Mouse (Mus musculus) lung, embryonic 16.5 days (tissue): ENCODE data around the gene Rab5b. TPM values are rescaled to one million over a fixed set of nuclear protein-coding genes. Genes with fewer than 3 reads are reported as not detected.
A peak's percentile ranks its signal among the peaks of the same experiment; 100 is the strongest.

ENCODE experiments used
- ATAC-seq: fragments of 200-750 bp; cut with Nextera tagmentation; 2 replicates; pipeline ENCODE4 v1.8.0; 2017; ENCODE audit warnings: low read depth, mild to moderate bottlenecking, moderate library complexity
- H3K27ac ChIP-seq: fragments of 300-500 bp; sonication (generic); 2 replicates; pipeline ENCODE4 v1.5.1; 2014; ENCODE audit warnings: mild to moderate bottlenecking, control low read depth, low read length
- H3K27me3 ChIP-seq: fragments of 300-500 bp; sonication (generic); 2 replicates; pipeline ENCODE4 v1.6.1; 2014; ENCODE audit warnings: low read depth, low read length, mixed read lengths; ENCODE audit not compliant: control insufficient read depth, insufficient read depth
- H3K36me3 ChIP-seq: fragments of 300-500 bp; sonication (generic); 2 replicates; pipeline ENCODE4 v1.6.1; 2014; ENCODE audit warnings: low read length; ENCODE audit not compliant: control insufficient read depth, insufficient read depth
- H3K4me1 ChIP-seq: fragments of 300-500 bp; sonication (generic); replicated peaks from 2 replicates; pipeline ENCODE4 v1.6.1; 2014; ENCODE audit warnings: low read length, mixed read lengths; ENCODE audit not compliant: control insufficient read depth, insufficient read depth
- H3K4me2 ChIP-seq: fragments of 300-500 bp; sonication (generic); 2 replicates; pipeline ENCODE4 v1.6.1; 2014; ENCODE audit warnings: low read depth, low read length, control low read depth
- H3K4me3 ChIP-seq: fragments of 300-500 bp; sonication (generic); 2 replicates; pipeline ENCODE4 v1.5.1; 2014; ENCODE audit warnings: mild to moderate bottlenecking, low read length, control low read depth
- H3K9ac ChIP-seq: fragments of 300-500 bp; sonication (generic); 2 replicates; pipeline ENCODE4 v1.6.1; 2014; ENCODE audit warnings: low read length, control low read depth
- H3K9me3 ChIP-seq: fragments of 300-500 bp; sonication (generic); 2 replicates; pipeline ENCODE4 v1.6.1; 2016; ENCODE audit warnings: low read length; ENCODE audit not compliant: control insufficient read depth
- WGBS: fragments of 180-500 bp; shearing (Covaris S2); extraction: QIAGEN DNeasy Blood & Tissue Kit; methylation state at CpG from one replicate; pipeline ENCODE4 v1.1.7; 2014; 5-methylcytosine and 5-hydroxymethylcytosine counted together
- polyA plus RNA-seq: library from polyadenylated mRNA; unstranded; fragments of >200 nt; fragmentation: Nextera tagmentation; extraction: Ambion mirVana; gene quantifications from 2 replicates; pipeline ENCODE4 v1.2.1, GENCODE M21; 2015

The Rab5b gene
- polyA plus RNA-seq, 1 experiment from 2014 or later = 87.9 TPM

DNA sequence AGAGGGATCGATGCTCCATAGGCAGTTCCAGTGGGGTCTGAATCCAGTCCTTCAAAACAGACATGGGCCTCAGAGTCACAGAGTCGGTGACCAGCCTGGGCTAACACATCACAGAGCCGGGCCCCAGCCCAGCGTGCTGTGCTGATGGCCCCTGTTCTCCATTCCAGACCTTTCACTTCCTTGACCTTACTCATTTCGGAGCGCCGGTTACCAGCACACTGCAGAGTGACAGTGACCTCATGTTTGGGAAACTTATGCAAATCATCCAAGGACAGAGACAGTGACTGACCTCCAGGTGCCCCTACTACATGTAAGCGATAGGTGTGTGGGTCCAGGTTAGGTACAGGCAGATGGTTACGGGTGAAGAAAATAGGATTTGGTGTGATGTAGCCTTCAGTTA is 24.9 kb downstream of the Rab5b start:
- H3K4me1 ChIP-seq = peaks cover 10% of the 10 kb centered on the region; the same call in 1 of the 2 replicates
- no peaks in the 10 kb centered on the region for H3K36me3 ChIP-seq
- WGBS = 91% methylated on average over 9 of the region's 9 CpGs
- no peak overlapping the region for H3K4me3 ChIP-seq
- no peak overlapping the region for H3K27ac ChIP-seq
- H3K27me3 ChIP-seq = no peaks in the 10 kb centered on the region
- H3K4me2 ChIP-seq = no peak overlapping the region
- no peak overlapping the region for H3K9ac ChIP-seq
- H3K9me3 ChIP-seq = no peaks in the 10 kb centered on the region
- ATAC-seq = no peak

- WGBS = 1% methylated on average over 40 of the region's 42 CpGs
- Histone ChIP-seq H3K4me2 (peak overlapping the region; percentile 73), H3K4me3 (peak overlapping the region; percentile 73), H3K9me3 (no peaks in the 10 kb centered on the region), H3K4me1 (peaks cover 7% of the 10 kb centered on the region; the same call in 1 of the 2 replicates), H3K36me3 (no peaks in the 10 kb centered on the region), H3K27me3 (no peaks in the 10 kb centered on the region), H3K27ac (peak overlapping the region; percentile 60), H3K9ac (peak overlapping the region; percentile 76)
- peak; percentile 67 for ATAC-seq
Measured at GRCm38 (mm10) chr10:128668790-128669672, 27.0 kb downstream of the Rab5b start.

GRCm38 (mm10) chr10:128665806-128666205 is 30.3 kb downstream of the Rab5b start:
- no peaks in the 10 kb centered on the region for H3K27me3 ChIP-seq
- H3K9ac ChIP-seq = no peak overlapping the region
- WGBS = 92% methylated on average over 2 of the region's 2 CpGs
- no peaks in the 10 kb centered on the region for H3K36me3 ChIP-seq
- no peak overlapping the region for H3K4me3 ChIP-seq
- no peak overlapping the region for H3K4me2 ChIP-seq
- no peaks in the 10 kb centered on the region for H3K4me1 ChIP-seq
- no peak for ATAC-seq
- no peak overlapping the region for H3K27ac ChIP-seq
- no peaks in the 10 kb centered on the region for H3K9me3 ChIP-seq

GRCm38 (mm10) chr10:128665307-128665706 is 30.8 kb downstream of the Rab5b start:
- Histone ChIP-seq H3K4me3 (no peak overlapping the region), H3K27ac (no peak overlapping the region), H3K4me1 (no peaks in the 10 kb centered on the region), H3K9me3 (no peaks in the 10 kb centered on the region), H3K27me3 (no peaks in the 10 kb centered on the region), H3K36me3 (no peaks in the 10 kb centered on the region), H3K4me2 (no peak overlapping the region), H3K9ac (no peak overlapping the region)
- WGBS = 70% methylated on average over 3 of the region's 3 CpGs
- no peak for ATAC-seq

DNA sequence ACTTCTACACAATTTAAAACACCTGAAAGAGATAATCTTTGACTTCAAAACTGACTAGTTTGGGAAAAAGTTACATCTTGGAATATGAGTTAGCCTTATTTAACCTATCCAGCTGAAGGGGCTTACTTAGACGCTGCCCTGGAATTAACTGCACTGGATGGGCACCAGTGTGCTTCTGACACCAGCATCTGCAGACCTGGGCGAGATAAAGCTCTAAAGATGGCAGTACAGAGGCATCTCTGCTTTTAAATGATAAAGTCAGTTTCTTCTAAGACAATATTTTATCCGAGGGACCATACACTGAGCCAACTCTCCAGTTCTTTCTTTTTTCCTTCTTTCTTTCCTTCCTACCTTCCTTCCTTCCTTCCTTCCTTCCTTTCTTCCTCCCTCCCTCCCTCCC is 31.3 kb downstream of the Rab5b start:
- no peaks in the 10 kb centered on the region for H3K27me3 ChIP-seq
- 68% methylated on average over 3 of the region's 3 CpGs for WGBS
- no peak overlapping the region for H3K9ac ChIP-seq
- H3K4me2 ChIP-seq = no peak overlapping the region
- ATAC-seq = no peak
- H3K9me3 ChIP-seq = no peaks in the 10 kb centered on the region
- no peak overlapping the region for H3K27ac ChIP-seq
- H3K36me3 ChIP-seq = no peaks in the 10 kb centered on the region
- H3K4me3 ChIP-seq = no peak overlapping the region
- H3K4me1 ChIP-seq = no peaks in the 10 kb centered on the region

- WGBS = 52% methylated on average over 5 of the region's 5 CpGs
Measured at GRCm38 (mm10) chr10:128663441-128664220, 32.4 kb downstream of the Rab5b start.

GRCm38 (mm10) chr10:128662465-128662864 is 33.6 kb downstream of the Rab5b start:
- H3K27ac ChIP-seq = no peak overlapping the region
- H3K4me2 ChIP-seq = no peak overlapping the region
- ATAC-seq = no peak

More at GRCm38 (mm10) chr10:128663441-128664220, 32.4 kb downstream of the Rab5b start:
- Histone ChIP-seq H3K9me3 (no peaks in the 10 kb centered on the region), H3K27me3 (no peaks in the 10 kb centered on the region), H3K4me3 (no peak overlapping the region), H3K27ac (no peak overlapping the region), H3K9ac (no peak overlapping the region), H3K4me1 (peaks cover 4% of the 10 kb centered on the region; the same call in 1 of the 2 replicates), H3K36me3 (no peaks in the 10 kb centered on the region), H3K4me2 (no peak overlapping the region)
- no peak for ATAC-seq

GRCm38 (mm10) chr10:128659490-128659889 is 36.6 kb downstream of the Rab5b start:
- ATAC-seq = no peak
- Histone ChIP-seq H3K4me1 (peaks cover 6% of the 10 kb centered on the region; the same call in 1 of the 2 replicates), H3K4me3 (no peak overlapping the region), H3K36me3 (no peaks in the 10 kb centered on the region), H3K4me2 (no peak overlapping the region), H3K27me3 (no peaks in the 10 kb centered on the region), H3K27ac (no peak overlapping the region), H3K9ac (no peak overlapping the region), H3K9me3 (no peaks in the 10 kb centered on the region)
- 36% methylated on average over 9 of the region's 9 CpGs for WGBS

More at GRCm38 (mm10) chr10:128662465-128662864, 33.6 kb downstream of the Rab5b start:
- Histone ChIP-seq H3K27me3 (no peaks in the 10 kb centered on the region), H3K9me3 (no peaks in the 10 kb centered on the region), H3K4me3 (no peak overlapping the region), H3K4me1 (peaks cover 4% of the 10 kb centered on the region; the same call in 1 of the 2 replicates), H3K36me3 (no peaks in the 10 kb centered on the region), H3K9ac (no peak overlapping the region)

DNA sequence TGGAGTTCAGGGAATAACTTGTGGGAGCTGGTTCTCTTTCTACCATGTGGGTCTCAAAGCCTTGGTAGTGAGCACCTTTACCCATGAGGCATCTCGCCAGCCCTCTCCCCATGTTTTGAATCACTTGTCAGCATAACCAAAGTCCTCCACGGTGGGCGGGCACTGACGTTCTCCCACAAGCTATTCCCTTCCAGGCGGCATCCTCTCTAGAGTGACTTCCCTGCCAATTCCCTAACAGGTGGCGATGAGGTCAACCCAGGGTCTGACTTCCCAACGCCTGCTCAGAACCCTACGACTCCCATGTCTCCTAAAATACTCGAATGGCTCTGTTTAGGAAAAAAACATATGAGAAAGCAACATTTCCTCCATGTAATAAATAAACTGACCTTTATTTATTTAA is 38.2 kb downstream of the Rab5b start:
- H3K4me3 ChIP-seq = no peak overlapping the region
- H3K36me3 ChIP-seq = no peaks in the 10 kb centered on the region
- no peak overlapping the region for H3K27ac ChIP-seq
- H3K4me2 ChIP-seq = no peak overlapping the region
- H3K9me3 ChIP-seq = no peaks in the 10 kb centered on the region
- peaks cover 6% of the 10 kb centered on the region; the same call in 1 of the 2 replicates for H3K4me1 ChIP-seq
- no peak for ATAC-seq
- H3K9ac ChIP-seq = no peak overlapping the region
- WGBS = 49% methylated on average over 9 of the region's 9 CpGs
- no peaks in the 10 kb centered on the region for H3K27me3 ChIP-seq
